Mouse (Mus musculus): ENCODE measurements around the gene Hdac7.

Gene Hdac7

DNA sequence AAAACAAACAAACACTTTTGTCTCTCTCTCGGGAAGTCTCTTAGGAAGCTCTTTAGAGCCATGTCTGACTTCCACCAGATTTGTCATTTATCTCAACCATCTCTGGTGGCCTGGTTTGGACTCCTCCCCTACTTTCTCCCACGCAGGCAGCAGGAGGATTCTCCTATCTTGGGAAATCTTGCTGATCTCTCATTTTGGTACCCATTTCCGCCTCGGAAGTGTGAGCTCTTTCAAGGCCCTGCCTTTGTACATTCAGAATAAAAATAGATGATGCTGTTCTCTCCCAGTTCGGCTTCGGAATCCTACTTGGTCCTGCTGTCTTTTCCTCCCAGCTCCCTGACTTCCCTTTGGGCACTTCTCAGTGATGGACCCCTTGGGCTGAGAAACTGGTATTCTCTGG lies 10.2 kb upstream of the Hdac7 start:
- DNase-seq (ENCODE audit: low spot score): no peak

DNA sequence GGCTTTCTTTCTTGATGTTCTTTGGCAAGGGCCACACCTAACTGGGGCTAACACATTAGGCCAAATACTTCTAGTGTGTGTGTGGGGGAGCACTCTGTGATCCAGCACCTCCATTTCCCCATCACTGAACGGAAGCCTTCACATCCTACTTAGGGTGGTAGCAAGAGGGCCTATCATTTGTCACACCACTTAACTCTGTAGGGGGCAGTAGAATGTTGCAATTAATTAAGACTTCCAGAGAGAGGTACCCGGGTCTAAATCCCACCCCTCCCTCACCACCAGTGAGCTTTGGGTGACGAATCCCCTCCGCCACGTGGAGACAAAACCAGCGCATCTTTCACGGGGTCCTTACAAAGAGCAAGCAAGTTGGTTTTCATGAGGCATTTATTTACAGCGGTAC lies 9.8 kb upstream of the Hdac7 start:
- DNase-seq (ENCODE audit: low spot score): no peak

DNA sequence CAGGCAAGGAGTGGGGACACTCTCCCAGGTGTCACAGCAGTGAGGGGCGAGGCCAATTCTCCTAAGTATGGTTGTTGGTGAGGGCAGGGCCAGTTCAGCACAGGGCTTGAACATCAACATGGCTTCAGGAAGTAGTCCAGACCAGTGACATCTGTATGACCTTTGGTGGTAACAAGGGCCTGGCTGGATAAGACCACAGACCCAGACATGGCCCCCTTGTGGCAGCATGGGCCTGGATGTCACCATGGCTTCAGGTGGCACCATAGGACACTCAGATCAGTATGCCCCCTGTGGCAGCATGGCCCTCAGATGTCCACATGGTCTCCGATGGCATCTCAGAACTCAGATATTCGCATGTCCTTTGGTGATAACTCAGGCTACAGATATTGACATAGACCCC lies 8.0 kb upstream of the Hdac7 start:
- DNase-seq (ENCODE audit: low spot score): no peak

DNA sequence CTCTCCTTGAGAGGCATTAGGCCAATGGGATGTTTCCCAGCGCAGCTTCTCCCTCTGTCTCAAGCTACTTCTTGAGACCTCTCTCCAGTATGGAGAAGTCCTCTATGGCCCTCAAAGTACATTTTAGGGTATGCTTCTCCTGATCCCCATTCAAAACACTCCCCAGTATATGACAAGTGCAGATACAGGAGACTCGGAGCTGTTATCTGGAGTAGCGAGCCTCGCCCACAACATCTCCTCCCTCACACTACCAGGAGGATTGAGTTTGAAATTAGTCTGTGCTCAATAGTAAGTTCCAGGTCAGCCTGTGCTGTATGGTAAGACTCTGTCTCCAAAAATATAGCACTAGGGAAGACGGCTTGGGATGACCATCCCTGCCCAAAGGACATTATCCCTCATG lies 6.7 kb upstream of the Hdac7 start:
- DNase-seq (ENCODE audit: low spot score): no peak

DNA sequence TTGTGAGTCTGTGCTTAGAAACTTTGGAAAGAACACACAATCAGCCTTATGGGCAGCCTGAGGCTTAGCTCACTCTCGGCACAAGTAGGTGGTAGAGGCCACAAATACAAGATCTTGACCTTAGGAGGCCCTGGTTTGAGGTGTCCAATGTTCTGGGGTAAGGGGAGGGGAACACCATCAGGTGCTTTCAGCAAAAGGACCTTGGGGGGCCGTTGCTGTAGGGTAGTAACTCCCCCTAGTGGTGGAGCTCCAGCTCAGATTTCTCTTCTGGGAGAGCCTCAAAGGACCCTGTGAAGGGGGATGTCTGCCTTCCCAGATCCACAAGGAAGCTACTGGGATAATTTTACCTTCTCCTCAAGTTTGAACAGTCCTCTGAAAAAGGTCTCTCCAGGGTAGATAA lies 6.1 kb upstream of the Hdac7 start:
- DNase-seq (ENCODE audit: low spot score): peak; percentile 40

DNA sequence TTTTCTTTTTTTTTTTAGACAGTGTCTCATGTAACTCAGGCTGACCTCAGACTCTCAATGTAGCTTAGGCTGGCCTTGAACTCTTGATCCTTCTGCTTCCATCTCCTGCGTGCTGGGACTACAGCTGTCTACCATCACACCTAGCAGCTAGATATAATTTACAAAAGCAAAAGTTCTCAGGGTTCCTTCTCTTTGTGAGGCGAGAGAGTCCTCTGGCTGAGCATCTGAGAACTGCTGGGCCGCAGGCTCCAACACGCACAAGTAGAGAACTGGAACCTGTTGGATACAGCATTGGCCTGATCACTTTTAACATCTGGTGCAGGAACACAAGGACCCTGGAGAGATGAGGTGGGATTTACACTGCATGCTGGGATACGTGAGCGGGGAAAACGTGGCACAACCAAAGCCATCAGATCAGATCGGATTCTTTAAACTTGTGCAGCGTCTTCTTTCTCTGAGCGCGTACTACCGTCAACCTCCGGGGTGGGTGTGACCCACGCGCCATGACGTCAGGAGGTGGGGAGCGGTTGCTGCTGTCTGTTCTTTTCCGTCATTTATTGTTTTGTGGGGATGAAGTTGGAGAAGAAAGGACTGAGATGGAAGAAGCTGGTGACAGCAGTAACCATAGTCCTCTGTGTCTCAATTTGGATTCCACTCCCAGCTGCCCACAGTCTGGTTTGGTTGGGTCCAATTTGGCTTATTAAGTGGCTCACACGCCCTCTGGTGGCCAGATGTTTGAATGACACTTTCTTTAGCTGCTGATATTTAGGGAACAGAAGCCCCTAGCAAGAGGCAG lies 5.0 kb upstream of the Hdac7 start:
- peak; percentile 85 for DNase-seq (ENCODE audit: low spot score)

DNA sequence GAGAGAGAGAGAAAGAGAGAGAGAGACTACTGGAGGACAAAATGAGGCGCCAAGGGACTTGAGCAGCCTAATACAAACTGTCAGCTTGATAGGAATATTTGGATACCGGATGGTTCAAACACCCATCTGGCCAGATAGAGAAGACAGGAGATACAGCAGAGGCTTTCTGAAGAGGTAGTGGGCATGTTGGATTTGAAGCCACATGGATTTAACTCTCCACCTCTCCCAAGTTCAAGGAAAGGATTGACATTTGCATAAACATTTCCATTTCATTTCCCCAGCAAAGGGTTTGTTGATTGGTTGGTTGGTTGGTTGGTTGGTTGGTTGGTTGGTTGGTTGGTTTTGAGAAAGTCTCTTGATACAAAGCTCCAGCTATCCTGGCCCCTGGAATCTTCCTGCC lies 3.6 kb upstream of the Hdac7 start:
- DNase-seq (ENCODE audit: low spot score): no peak

DNA sequence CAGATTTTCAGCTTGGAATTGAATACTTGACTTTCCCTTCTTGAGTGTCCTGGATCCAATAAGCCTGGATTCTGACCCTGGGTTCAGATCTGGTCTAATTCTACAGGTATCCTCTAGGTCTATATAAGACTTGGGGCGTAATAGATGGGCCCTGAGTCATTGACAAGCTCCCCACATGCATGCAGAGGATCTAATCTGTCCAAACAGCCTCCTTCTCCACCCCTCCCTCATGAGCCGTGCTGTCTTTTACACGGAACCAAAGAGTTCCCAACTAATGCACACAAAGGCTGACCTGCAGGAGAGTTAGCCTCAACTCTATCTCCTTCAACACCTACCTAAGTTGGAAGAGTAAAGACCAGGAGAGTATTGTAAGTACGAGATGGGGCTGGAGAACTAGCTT lies 3.0 kb upstream of the Hdac7 start:
- DNase-seq (ENCODE audit: low spot score): no peak

DNA sequence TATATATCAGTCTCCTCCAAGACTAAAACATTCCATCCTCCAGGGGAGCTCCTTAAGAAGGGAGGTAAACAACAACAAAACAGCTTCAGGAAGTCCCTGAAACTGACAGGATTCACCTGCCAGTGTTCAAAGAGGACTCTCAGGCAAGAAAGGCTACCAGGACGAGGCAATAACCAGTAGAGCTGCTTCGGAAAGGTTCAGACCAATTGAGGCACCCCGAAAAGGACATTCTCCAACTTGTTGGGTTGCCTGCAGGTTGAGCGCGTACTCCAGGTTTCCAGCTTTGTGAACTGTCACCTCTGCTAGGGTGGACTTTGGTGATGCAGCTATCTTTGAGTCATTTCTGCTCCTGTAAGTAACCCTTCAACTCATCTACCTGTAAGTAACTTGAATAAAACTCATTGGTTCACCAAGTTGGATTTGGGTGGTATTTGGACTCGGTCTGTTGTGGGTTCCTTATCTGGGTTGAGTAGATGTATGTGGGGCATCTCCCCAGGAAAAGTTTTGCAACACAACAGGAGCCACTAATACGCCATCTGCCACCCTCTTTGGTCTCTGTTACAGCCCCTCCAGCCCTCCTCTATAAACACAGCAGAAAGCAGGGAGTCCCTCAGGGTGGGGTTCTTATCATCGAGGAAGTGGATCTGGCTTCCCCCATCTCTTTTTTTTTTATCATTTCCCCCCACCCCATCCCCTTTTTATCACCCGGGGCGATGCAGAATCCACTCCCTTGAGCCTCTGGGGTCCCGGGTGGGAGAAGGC lies 2.0 kb upstream of the Hdac7 start:
- no peak for DNase-seq (ENCODE audit: low spot score)

DNA sequence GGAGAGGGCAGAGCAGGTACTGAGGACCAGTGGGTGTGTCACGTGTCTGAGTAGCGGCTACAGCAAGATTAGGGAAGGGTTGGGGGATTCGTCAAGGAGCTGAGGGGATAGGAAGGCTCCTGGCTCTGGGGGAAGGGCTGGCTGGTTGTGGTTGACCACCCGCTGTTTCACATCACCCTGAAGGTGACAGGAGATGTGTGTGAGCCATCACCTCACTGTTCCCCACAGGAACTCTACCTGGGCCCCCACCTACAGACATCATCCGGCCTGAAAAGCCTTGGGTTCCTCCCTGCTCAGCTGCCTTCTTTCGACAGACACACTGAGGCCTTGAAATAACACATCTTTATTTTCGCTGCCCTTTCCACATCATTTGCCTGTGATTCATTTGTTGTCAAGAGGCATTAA lies 1.1 kb downstream of the Hdac7 start:
- peak; percentile 40 for DNase-seq (ENCODE audit: low spot score)

DNA sequence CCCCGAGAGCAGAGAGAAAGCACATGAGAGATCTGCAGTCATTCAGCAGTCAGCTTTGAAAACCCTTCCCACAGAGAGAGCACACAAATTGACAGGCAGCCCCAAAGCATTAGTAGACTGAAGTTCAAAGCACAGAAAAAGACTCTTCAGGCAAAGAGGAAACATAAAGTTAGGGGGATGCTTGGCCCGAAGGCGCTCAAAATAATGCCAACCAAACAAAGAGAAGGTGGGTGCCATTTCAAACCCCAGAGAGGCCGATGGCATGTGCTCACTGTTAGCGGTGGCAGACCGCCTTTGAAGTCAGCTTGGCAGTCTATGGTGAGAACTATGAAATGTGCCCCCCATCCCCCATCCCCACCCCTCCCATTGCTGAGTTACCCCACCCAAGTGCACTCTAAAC lies 2.2 kb downstream of the Hdac7 start:
- DNase-seq (ENCODE audit: low spot score): peak; percentile 68

DNA sequence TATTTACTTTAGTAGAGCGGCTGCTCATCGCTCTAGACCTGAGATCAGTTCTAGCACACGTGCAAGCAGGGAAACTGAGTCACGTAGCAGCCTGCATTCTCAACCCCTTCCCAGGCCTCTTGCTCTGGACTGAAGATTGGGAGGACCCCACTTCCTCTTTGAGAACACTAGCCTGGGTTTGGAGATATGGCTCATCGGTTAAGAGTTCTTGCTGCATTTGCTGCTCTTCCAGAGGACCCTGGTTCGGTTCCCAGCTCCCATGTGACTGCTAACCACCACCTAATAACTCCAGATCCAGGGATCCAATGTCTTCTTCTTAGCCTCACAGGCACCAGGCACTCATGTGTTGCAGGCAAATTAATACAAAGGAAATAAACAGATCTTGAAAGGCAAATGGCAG lies 2.9 kb downstream of the Hdac7 start:
- no peak for DNase-seq (ENCODE audit: low spot score)

DNA sequence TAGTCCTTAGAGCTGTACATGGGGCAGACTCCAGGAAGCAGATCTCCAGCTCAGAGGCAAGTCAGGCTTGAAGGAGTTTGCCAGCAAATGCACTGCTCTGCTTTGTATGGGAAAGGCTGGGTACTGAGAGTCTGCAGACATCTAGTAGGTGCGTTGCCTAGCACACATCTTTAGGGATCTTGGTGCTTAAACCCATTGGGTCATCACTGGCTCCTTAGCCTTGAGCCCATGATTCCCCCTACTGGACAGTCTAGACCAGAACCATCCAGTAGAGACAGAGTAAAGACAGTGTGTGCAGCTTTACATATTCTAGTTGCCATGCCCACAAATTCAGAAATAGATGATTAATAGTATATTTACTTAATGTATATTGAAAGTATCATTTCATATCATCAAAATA lies 3.5 kb downstream of the Hdac7 start:
- DNase-seq (ENCODE audit: low spot score): no peak

DNA sequence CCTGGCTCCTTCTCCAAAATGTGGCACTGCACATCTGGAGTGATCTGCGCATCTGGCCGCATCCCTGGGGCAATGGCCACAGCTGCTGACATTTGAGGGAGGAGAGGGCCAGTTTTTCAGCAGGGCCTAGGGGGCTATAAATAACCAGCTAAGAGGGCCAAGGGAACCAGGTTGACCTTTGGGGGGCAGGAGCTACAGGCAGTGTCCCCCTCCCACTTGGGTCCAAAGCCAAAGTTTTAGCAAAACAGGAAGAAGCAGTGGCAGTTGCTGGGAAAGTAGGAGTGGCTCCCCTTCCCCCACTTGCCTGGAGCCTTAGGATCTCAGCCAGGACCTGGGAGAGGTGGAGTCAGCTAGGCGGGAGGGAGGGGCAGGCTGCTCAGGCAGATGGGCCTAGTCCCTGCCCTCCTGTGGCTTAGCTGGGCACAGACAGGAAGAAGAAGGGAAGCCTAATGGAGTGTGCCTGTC lies 4.3 kb downstream of the Hdac7 start:
- DNase-seq (ENCODE audit: low spot score): no peak

DNA sequence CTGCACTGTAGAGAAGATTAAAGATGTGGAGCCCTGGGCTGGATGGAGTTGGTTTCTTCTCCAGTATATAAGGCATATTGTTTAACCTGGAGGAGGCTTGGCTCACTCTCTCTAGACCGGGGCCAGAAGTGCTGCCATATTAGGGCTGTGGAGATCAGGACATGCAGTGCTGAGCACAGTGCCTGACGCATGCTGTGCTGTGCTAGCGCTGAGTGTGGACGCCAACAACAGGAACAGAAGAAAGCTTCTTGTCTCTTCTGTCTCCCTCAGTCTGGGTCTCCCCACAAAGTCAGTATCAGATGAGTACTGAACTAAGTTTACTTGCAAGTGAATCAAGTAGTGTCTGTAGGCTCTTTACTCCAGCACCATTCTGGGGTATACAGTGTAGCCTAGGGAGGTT lies 4.8 kb downstream of the Hdac7 start:
- peak; percentile 48 for DNase-seq (ENCODE audit: low spot score)

DNA sequence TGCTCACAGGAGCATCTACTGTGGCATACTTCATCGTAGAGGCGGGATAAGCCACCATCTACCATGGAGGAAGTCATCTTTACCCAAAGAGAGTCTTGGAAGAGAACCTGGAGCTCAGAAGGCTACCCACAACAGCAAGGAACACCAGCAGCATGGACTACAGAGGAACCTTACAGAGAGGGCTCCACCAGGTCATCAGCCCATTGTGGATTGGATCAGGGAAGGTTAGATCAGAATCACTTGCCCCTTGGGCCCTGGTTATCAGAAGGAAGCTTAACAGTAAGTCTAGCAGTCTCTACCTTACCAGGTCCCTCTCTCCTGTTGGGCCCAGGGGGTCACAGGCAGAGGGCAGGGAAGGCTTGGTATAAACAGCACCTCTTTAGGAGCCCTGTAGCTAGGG lies 5.3 kb downstream of the Hdac7 start:
- no peak for DNase-seq (ENCODE audit: low spot score)

DNA sequence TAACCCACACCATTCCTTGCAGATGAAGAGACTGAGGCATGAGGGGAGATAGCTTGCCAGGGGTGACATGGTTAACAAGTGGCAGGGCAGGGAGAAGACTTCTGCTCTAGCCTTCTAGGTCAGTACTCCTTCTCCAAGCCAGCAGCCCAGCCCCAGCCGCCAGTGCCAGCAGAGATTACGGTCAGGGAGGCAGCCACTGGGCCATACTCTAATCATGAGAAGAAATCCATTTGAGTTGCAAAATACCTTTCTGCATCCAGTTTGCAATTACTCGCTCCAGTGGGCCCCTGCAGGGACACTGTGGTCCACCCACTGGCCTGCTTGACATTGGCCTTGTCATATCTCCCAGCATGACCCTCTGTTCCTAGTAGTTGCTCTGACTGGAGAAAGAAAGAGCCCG lies 5.9 kb downstream of the Hdac7 start:
- no peak for DNase-seq (ENCODE audit: low spot score)

DNA sequence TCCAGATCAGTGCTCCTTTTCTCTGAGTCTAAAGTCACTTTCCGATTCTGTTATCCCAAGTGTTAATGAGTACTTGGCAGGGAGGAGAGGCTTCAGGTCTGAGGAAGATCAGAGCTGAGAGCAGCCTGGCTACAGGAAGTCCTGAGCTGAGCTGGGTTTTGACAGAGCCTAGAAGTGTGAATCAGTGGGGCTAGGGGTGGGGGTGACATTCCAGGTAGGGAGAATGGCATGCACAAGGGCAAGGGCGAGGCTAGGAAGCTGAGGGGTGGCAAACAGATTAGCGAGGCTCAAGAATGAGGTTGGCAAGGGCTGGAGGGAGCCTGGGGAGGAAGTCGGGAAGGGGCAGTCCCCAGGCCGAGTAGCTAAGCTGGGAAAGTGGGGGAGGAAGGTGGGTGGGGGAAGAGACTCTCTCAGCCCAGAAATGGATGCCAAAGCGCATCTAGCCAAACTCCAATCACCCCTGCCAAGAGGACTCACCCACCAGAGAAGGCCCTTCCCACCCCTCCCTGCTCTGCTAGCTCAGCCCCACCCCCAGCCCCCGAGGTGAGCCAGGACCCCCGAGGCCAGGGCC lies 6.7 kb downstream of the Hdac7 start:
- no peak for DNase-seq (ENCODE audit: low spot score)

DNA sequence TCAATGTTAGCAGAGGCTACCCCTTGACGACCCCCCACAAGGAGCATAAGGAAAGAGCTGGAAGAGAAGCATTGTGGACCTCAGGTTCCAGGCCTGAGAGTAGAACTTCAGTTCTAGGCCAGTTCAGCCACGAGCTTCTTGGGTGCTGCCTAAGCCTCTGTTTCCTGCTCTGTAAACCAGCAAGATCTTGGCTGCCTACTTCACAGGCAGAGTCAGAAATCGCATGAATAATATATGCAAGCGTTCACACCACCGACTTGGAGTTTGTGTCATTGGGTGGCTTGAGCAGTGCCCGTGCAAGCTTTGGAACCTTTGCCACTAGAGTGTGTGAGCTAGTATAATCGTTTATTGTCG lies 7.4 kb downstream of the Hdac7 start:
- peak; percentile 52 for DNase-seq (ENCODE audit: low spot score)

DNA sequence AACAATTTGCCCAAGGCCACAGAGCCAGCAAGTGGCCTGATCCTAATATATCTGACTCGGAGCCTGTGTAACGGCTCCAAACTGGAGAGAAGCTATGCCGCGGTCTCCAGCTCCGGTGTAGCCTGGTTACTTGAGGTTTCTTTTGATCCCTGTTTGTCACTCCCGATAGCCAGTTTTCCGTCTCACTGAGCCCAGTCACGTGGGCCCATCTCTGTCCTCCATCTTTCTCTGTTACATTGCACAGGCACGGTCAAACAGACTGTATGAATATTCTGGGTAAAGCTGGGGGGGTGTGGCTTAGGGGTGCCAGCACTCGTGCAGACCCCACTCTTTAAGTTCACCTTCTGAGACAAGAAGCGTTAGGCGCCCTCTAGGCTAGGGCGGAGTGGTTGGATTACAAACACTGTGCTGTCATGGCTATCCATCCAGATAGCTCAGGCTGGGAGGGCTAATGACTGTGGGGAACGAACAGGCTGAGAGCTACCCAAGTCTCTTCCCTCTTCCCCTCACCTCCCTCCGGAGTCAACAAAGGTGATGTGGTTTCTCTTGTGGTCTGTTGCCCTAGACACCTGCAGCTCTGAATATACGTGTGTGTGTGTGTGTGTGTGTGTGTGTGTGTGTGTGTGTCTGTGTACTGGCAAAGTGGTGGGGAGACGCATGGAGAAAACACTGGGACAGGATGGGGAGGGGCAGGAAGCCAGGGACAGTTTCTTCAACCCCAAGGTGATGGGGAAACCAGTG lies 8.0 kb downstream of the Hdac7 start:
- DNase-seq (ENCODE audit: low spot score): peak; percentile 75

DNA sequence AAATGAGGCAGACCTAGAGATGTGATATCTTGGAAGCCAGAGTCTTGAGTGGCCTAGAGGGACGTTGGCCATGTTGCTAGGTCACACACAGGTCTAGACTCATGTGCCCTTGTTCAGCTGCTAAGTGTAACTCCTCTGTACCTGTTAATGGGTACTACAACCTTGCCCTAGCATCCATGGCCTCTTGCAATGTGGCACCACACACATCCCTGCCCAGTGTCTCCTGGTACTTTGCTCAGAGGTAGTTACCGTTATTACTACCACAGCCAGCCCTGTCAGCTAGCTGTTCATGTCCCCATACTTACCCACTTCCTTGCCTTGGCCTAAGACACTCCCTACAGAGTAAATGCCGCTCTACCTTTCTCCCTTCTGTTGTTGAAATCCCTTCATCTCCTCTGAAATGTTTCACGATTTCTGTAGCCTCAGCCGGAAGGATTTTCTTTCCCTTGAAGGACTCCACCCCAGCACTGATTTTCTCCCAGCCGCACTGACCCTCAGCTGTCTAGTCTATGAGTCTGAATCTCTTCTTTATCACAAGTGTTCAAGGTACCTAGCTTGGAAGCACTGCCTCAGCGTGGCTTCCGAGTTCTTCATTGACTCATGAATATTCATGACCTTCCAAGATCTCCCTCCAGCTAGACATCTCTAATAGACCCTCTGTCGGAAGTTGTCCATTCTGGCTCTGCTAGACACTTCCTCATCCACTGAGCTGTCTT lies 11.4 kb downstream of the Hdac7 start:
- DNase-seq (ENCODE audit: low spot score): no peak
